Mouse (Mus musculus) heart, postnatal 0 days (tissue): ENCODE results near the gene Eif2ak1.

Source experiments
- CTCF ChIP-seq: IDR thresholded peaks from 2 replicates; pipeline ENCODE4 v1.5.1; 2016; ENCODE audit warnings: antibody characterized with exemption, control low read depth, low read depth
- EP300 ChIP-seq: IDR thresholded peaks from 2 replicates; pipeline ENCODE4 v1.6.1; 2016; ENCODE audit warnings: antibody characterized with exemption, low read depth

DNA sequence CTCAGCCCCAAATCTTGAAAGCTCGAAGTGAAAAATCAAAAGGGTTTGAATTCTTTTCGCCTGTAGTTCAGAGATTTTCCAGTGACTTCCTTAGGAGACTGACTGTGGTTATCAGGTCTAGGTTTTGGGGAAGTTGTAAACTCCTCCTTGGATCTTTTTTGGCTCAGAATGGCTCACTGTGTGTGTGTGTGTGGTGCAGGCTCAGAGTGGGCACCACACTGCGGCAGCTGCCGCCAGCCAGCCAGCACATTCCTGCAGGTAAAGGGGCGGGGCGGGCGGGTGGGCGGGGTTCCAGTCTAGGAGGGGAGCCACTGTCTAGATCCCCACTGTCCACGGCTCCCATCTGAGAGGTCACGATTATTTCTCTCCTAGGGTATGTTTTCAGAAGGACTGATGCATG lies 124.0 kb downstream of the Eif2ak1 start:
- no peak for TF ChIP-seq CTCF
- no peak for TF ChIP-seq EP300
